Mouse (Mus musculus) embryonic stem cell, embryonic (primary cell): Measurements from ENCODE around the gene Lca5l.

Source experiments
- CTCF ChIA-PET, 4 experiments: fragments of 300-600 bp in 2 of 4; fragments of 350-600 bp in 2 of 4; sonication (Branson Sonifier 250); formaldehyde crosslinking; loops; one replicate each; lab custom pipeline; 2022; ENCODE audit warnings: inconsistent platforms in 2 of 4; lab: Charles Lee
- POLR2A ChIA-PET, 4 experiments: fragments of 300-600 bp in 2 of 4; fragments of 350-600 bp in 2 of 4; sonication (Branson Sonifier 250); formaldehyde crosslinking; loops; one replicate each; lab custom pipeline; 2022; ENCODE audit warnings: antibody characterized with exemption in 4 of 4, inconsistent platforms in 1 of 4; lab: Charles Lee

The Lca5l gene

DNA sequence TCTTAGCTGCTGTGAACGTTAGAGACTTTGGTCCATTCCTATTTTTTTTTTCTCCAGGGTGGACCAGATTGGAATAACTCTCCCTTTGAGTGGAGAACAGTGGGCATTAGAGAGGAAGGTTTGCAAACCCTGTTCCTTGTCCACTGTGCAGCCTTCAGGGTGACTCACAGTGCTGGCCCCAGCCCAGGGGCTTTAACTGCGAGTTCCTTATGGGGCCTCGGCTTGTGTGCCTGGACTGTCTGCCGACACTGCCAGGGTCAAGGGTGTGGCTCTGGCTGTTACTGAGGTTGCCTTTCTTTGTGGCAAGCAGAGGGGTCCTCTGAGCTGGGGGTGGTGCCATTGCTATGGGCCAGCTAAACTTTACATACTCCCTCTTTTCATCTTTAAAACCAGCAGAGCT, 41.1 kb downstream of the Lca5l start:
- ChIA-PET POLR2A (interaction anchor here in 1 of 4 experiments (1.0 to 1.5 kb wide), 4 partner anchors 24 to 203 kb away, joined by 3 to 5 read pairs (median 3); partner anchors contain the start of genes Hmgn1 and Lca5l), CTCF (interaction anchor here (0.6 to 2.4 kb wide), 8 partner anchors 9 to 75 kb away, joined by 3 to 7 read pairs (median 4); no protein-coding TSS in a partner anchor)

DNA sequence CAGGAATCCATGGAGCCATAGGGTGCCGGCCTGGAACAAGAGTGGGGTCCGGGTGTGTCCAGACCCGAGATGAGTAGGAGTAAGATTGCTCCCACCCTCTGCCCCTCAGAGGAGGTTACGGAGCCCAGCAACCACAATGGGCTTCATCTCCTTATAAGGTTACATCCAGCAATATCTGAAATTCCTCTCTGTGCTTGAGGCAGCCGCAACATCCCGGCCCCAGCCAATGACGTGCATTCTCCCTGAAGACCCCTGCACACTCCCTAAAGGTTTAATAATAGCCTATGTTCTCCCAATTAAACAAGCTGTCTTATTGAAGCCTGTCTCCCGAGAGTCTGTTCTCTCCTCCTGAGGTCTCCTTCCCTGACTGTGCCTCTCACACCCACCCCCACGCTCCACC, 42.8 kb downstream of the Lca5l start:
- POLR2A ChIA-PET, result interaction anchor here in 3 of 4 experiments (0.8 to 2.6 kb wide), 7 partner anchors 8 to 67 kb away, joined by 3 to 9 read pairs (median 4); partner anchors contain the start of genes Brwd1 (in 1 of the 3) and Hmgn1 (in 1 of the 3)
- CTCF ChIA-PET, result interaction anchor here in 3 of 4 experiments (0.6 to 1.0 kb wide), 4 partner anchors 34 to 1379 kb away, joined by 3 to 5 read pairs (median 3); no protein-coding TSS in a partner anchor

DNA sequence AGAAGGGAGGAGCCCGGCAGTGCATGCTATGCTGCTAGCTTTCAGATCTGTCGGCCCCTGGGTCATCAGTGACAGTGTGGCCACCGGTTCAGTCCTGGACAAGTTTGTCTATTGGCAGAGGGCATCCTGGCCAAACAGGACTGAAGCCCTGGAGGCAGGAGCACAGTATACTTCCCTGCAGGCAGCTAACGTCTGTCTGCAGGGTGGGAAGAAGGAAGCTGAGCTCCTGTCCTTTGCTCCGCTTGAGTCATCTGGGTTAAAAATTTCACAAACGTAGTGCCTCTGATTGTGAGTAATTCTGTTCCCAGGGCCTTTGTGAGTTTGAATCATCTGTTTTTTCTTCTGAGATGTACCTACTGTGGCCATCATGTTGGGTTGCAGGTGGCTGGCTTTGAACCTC, 43.2 kb downstream of the Lca5l start:
- POLR2A ChIA-PET, result interaction anchor here (0.7 to 2.9 kb wide), 11 partner anchors 8 to 379 kb away, joined by 3 to 12 read pairs (median 4); partner anchors contain the start of genes Brwd1 (in 1 of the 4), Hmgn1 (in 1 of the 4) and Psmg1 (in 1 of the 4)
- CTCF ChIA-PET, result interaction anchor here in 2 of 4 experiments (0.6 to 0.7 kb wide), 2 partner anchors 65 to 1380 kb away, joined by 3 read pairs; no protein-coding TSS in a partner anchor

DNA sequence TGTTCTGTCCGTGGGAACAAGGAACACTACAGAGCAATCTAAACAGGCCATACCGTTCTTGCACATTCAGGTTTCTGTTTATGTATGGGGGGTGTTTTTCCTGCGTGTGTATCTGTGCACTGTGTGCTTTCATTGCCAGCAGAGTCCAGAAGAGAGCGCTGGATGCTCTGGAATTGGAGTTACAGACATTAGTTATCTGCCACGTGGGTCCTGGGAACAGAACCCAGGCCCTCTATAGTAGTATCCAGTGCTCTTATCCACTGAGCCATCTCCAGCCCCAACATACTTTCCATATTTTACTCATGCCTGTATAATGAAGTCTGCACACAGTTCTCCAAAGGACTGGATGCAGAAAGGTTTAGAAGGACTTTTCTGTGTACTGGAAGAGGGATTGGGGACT, 46.3 kb downstream of the Lca5l start:
- POLR2A ChIA-PET, result interaction anchor here in 3 of 4 experiments (0.6 to 4.1 kb wide), 20 partner anchors 8 to 1802 kb away, joined by 3 to 25 read pairs (median 4); partner anchors contain the start of genes Brwd1 (in 2 of the 3), Hmgn1 (in 1 of the 3) and Psmg1 (in 1 of the 3)
- CTCF ChIA-PET, result interaction anchor here (0.7 to 2.1 kb wide), 9 partner anchors 10 to 126 kb away, joined by 3 to 7 read pairs (median 3); no protein-coding TSS in a partner anchor

DNA sequence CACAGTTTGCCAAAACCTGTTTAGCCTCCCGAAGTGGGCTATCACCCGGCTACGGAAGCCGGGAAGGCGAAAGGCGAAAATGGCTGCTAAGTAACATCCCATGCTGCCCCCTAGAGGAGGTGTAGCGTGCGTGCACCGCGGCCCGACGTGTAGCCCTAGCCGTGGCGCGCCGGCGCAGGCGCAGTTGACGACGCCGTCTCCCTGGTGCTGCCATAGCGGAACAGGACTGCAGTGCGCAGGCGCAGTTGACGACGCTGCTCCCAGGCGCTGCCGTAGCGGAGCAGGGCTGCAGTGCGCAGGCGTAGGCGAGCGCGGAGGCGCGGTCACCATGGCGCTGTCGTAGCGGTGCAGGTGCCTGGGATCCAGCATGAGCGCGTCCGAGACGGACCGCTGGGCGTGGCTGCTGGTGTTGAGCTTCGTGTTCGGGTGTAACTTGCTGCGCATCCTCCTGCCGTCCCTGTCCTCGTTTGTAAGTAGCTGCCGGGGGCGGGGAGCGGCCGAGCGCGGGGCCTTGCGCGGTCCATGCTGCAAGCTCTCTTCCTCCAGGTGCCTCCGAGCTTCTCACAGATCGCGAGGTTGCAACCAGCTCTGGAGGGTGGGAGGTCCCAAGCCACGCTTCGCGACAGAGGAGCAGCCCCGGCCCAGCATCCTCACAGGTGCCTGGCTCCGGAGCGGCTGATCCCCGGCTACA, 46.8 kb downstream of the Lca5l start, which contains the start of gene Wrb:
Wrb (plus strand) TSS at position 298 of the 691 bp plus-strand sequence.
- ChIA-PET CTCF (interaction anchor here (0.5 to 2.1 kb wide), 10 partner anchors 9 to 125 kb away, joined by 3 to 7 read pairs (median 3); no protein-coding TSS in a partner anchor), POLR2A (interaction anchor here in 3 of 4 experiments (0.6 to 4.1 kb wide), 22 partner anchors 8 to 1803 kb away, joined by 3 to 25 read pairs (median 4); partner anchors contain the start of genes Brwd1 (in 2 of the 3), Hmgn1 (in 1 of the 3) and Psmg1 (in 1 of the 3))

DNA sequence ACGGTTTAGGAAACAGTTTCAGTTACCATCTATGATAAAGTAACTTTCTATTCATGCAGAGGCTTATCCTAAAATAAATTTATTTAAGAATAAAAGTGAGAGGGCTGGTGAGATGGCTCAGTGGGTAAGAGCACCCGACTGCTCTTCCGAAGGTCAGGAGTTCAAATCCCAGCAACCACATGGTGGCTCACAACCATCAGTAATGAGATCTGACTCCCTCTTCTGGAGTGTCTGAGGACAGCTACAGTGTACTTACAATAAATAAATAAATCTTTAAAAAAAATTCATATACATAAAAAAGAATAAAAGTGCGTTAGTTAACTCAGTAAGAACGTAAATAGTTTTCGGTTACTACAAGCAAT, 47.3 kb downstream of the Lca5l start:
- ChIA-PET CTCF (interaction anchor here (1.0 to 2.1 kb wide), 5 partner anchors 9 to 125 kb away, joined by 3 to 7 read pairs (median 5); no protein-coding TSS in a partner anchor), POLR2A (interaction anchor here in 3 of 4 experiments (0.6 to 4.1 kb wide), 14 partner anchors 9 to 213 kb away, joined by 3 to 25 read pairs (median 5); partner anchors contain the start of genes Brwd1 (in 2 of the 3) and Hmgn1 (in 1 of the 3))

DNA sequence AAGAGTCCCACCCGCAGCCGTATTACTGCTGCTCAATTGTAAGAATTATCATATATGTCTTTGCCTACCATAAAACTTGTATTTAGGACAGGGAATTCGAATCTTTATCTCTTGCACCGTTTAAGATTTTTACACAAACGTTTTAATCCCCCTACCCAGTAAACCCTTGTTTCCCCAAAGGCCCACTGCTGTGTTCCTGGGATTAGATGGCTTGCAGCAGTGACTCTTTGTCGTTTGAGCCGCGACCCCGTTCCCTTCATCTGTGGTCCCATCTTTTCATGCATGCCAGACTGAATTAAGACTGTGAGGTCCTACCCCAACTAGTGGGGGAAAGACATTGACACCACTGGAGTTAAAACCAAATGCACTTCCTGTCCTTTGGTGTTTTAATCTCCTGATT, 63.6 kb downstream of the Lca5l start:
- CTCF ChIA-PET, result interaction anchor here in 1 of 4 experiments (1.0 to 1.1 kb wide), 2 partner anchors 8 to 17 kb away, joined by 3 read pairs; partner anchors contain the start of gene Wrb
- POLR2A ChIA-PET, result interaction anchor here in 3 of 4 experiments (0.7 to 4.8 kb wide), 17 partner anchors 10 to 105 kb away, joined by 3 to 41 read pairs (median 6); partner anchors contain the start of genes Brwd1 (in 2 of the 3) and Wrb (in 2 of the 3)

DNA sequence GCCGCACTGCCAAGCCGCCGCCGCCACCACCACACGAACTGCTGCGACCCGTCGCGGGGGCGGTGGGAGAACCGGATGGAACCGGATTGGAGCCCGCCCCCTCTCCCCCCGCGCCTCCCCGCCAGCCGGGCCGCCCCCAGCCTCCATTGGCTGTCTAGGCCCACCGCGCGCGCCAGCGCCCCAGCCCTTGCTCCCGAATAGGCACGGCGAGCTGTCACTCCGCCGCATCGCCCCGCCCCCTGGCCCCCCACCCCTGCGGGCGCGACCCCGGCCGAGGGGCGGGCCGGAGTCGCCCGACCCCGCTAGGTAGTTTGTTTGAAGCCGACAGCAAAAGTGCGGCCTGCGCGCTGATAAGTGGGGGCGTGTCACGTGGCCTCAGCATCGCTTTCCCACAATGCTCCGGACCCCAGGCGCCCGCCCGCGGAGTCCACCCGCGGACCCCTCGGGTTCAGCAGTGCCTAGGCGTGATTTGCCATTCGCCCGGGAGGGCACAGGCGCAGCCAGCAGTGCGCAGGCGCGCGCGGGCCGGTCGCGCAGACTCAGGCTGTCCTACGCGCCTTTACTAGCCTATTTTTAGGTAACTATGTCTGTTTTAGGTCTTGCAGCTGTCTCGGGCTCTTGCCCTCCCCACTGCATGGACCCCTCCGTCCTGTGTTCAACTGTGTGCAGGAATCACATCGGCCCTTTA, 64.3 kb downstream of the Lca5l start, which contains the start of gene Hmgn1:
Hmgn1 (minus strand) TSS at position 73 of the 688 bp plus-strand sequence.
- CTCF ChIA-PET, result interaction anchor here in 2 of 4 experiments (0.6 to 1.1 kb wide), 5 partner anchors 8 to 1800 kb away, joined by 3 to 5 read pairs (median 3); partner anchors contain the start of gene Wrb (in 1 of the 2)
- POLR2A ChIA-PET, result interaction anchor here in 3 of 4 experiments (0.5 to 5.0 kb wide), 41 partner anchors 8 to 1954 kb away, joined by 3 to 41 read pairs (median 4); partner anchors contain the start of genes Brwd1 (in 2 of the 3), Psmg1 (in 2 of the 3) and Wrb (in 2 of the 3)

DNA sequence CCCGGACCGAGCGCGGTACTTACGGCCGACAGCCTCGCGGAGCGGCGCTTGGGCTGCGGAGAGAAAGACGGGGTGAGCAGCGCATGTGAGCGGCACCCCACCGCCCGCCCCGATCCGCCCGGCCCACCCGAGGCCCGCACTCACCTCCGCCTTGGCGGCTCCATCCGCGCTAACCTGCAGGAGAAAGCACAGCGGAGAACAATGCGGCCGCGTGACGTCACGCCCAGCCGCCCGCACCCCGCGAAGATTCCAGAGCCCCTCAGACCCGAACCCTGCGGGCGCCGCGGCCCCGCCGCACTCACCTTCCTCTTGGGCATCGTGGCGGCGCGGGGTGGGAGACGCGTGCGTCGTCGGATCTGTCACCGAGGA, 64.8 kb downstream of the Lca5l start:
- CTCF ChIA-PET, result interaction anchor here in 3 of 4 experiments (0.6 to 1.1 kb wide), 3 partner anchors 13 to 1800 kb away, joined by 3 to 6 read pairs (median 3); no protein-coding TSS in a partner anchor
- POLR2A ChIA-PET, result interaction anchor here in 3 of 4 experiments (0.6 to 5.0 kb wide), 29 partner anchors 7 to 1954 kb away, joined by 3 to 41 read pairs (median 5); partner anchors contain the start of genes Brwd1 (in 2 of the 3), Psmg1 (in 2 of the 3) and Wrb (in 1 of the 3)

DNA sequence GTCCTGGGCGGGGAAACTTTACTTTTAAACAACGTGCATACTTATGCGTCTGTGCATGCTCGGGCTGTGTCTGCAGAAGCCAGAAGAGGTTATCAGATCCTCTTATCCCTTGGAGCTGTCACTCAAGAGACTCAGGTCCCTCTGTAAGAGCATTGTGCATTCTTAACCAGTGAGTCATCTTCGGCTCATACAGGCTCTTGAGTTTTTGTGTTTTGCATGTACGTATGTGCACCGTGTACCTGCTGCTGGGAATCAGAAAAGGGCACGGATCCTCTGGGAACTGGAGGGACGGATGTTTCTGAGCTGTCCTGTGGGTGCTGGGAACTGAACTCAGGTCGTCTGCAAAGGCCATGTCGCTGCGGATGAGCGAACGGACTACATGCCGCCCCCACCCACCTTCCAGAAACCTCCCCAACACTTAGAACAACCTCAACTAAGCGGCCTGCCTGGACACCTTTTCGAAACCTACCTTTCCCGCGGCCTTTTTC, 65.3 kb downstream of the Lca5l start:
- CTCF ChIA-PET, result interaction anchor here in 2 of 4 experiments (0.6 to 1.1 kb wide), 2 partner anchors 12 to 24 kb away, joined by 3 to 6 read pairs; no protein-coding TSS in a partner anchor
- POLR2A ChIA-PET, result interaction anchor here in 3 of 4 experiments (0.6 to 5.0 kb wide), 26 partner anchors 8 to 221 kb away, joined by 3 to 41 read pairs (median 4); partner anchors contain the start of genes Brwd1 (in 2 of the 3), Psmg1 (in 2 of the 3), Wrb (in 2 of the 3) and Lca5l (in 1 of the 3)

DNA sequence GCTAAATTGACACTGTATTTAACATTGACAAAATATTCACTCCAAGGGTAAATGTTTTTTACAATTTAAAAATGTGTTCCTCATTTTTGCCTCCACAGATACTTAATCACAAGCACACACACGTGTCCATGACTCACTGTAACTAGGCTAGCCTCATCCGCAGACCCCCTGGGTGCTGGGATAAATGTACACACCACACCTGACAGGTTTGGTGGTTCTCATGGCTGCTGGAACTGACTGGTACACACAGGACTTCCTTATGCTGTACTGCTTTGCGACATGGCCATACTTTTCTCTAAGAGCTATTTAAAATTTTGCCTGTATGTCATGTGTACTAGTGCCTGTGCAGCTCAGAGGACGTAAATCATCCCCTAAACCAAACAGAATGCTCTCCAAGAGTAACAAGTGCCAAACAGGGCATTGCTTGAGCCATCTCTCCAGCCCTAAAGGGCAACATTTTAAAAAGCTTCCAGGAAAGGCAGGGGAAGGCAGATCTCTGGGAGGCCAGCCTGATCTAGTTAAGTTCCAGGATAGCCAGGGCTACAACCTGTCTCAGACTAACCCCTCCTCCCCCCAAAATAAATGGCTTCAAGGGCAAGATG, 71.9 kb downstream of the Lca5l start:
- POLR2A ChIA-PET, result interaction anchor here in 3 of 4 experiments (0.5 to 2.8 kb wide), 14 partner anchors 9 to 78 kb away, joined by 3 to 9 read pairs (median 4); partner anchors contain the start of genes Brwd1 (in 1 of the 3) and Wrb (in 1 of the 3)
- CTCF ChIA-PET, result no interaction called here

DNA sequence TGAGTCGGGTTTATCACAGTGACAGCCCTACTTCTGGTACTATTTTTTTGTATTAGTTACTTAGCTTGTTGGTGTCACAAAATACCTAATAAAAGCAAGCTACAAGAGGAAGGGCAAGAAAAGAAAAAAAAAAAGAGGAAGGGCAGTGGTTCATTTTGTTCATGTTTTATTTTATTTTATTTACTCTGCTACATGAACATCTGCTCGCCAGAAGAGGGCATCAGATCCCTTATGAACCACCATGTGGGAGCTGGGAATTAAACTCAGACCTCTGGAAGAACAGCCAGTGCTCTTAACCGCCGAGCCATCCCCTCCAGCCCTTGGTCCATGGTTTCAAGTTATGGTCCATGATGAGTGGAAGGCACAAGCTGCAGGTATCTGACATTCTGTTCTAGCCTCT, 77.3 kb downstream of the Lca5l start:
- CTCF ChIA-PET, result interaction anchor here (0.5 to 2.1 kb wide), 20 partner anchors 9 to 1387 kb away, joined by 3 to 6 read pairs (median 3); partner anchors contain the start of genes Wrb (in 2 of the 4), Hmgn1 (in 1 of the 4) and Lca5l (in 1 of the 4)
- POLR2A ChIA-PET, result interaction anchor here in 3 of 4 experiments (0.8 to 4.9 kb wide), 15 partner anchors 11 to 69 kb away, joined by 3 to 26 read pairs (median 5); partner anchors contain the start of genes Hmgn1 (in 2 of the 3) and Brwd1 (in 1 of the 3)

DNA sequence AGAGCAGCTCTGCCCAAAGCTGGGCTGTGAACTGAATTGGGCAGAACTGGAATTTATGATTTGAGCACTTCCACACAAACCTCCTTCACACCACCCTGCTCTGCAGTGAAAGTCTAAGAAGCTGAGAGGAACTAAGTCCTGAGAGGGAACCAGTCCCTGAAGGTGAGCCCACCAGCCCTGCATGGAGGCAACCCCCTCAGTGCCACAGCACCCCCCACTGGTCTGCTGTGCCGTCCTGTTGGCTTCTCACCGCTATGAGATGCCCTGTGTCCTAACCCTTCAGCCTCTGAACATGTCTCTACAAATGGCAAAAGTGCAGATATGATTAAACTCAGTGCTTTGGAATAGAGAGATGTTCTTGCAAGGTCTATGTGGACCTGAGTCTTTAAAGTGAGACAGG, 79.3 kb downstream of the Lca5l start:
- CTCF ChIA-PET, result interaction anchor here in 1 of 4 experiments (0.7 to 1.4 kb wide), 3 partner anchors 10 to 31 kb away, joined by 3 to 4 read pairs (median 3); no protein-coding TSS in a partner anchor

DNA sequence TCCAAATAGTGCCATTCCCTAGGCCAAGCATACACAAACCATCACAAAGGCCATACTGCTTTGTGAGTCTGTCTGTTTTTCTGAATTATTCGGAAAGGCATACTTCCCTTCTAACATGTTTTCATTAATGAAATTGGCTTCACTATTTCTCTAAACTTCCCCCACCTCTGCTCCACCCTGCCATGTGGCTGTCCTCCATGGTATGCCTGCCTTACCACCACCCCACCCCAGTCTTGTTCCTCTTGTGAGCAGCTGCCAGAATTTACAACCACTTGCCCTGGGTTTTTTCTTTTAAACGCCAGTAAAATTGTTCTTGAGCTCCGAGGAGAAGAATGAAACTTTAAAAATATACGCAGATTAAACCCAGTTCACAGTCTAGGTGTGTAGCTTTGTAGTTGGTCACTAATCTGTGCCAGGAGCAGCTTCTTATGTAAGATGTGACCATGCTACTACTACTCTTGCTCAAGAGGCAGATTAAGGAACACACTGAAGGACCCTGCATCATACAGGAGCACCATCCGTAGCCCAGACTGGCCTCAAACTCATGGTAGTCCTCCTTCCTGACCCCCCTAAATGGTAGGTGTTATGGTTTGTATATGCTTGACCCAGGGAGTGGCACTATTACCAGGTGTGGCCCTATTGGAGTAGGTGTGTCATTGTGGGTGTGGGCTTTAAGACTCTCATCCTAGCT, 81.3 kb downstream of the Lca5l start:
- CTCF ChIA-PET, result no interaction called here
- POLR2A ChIA-PET, result interaction anchor here in 2 of 4 experiments (1.4 to 1.7 kb wide), 2 partner anchors 13 to 28 kb away, joined by 4 to 5 read pairs; no protein-coding TSS in a partner anchor

More for the DNA sequence above, 79.3 kb downstream of the Lca5l start:
- POLR2A ChIA-PET, result interaction anchor here in 2 of 4 experiments (1.9 to 4.9 kb wide), 2 partner anchors 13 to 15 kb away, joined by 6 to 26 read pairs; partner anchors contain the start of gene Hmgn1 (in 1 of the 2)

DNA sequence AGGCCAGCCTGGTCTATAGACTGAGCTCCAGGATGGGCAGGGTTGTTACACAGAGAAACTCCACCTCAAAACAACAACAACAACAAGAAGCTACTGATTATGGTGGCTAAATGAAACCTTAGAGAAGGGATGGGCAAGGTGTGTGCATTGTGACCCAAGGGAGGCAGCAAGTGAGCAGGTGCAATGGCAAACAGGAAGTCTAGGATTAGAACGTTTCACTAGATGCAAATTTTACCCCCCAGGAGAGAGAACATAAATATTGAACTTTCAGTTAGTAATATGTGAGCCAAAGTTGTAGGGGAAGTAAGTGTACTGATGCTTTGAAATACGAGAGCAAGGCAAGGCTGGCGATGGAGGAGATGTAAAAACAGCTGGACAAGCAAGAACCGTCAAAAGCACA, 82.4 kb downstream of the Lca5l start:
- ChIA-PET POLR2A (interaction anchor here in 3 of 4 experiments (1.4 to 2.8 kb wide), 4 partner anchors 11 to 27 kb away, joined by 4 to 10 read pairs (median 5); partner anchors contain the start of gene Brwd1 (in 2 of the 3)), CTCF (no interaction called here)
